Mouse (Mus musculus) kidney, adult 2 months (tissue): Measurements from ENCODE around the gene Wnt10b. TPM values are rescaled to one million over a fixed set of nuclear protein-coding genes. Genes with fewer than 3 reads are reported as not detected.

ENCODE experiments used
- DNase-seq: peaks from one replicate; pipeline ENCODE4 v3.0.0; 2021
- H3K27ac ChIP-seq: fragments of 200-500 bp; 2 replicates; pipeline ENCODE4 v1.5.1; 2012; ENCODE audit warnings: low read depth, low read length, control low read depth, inconsistent platforms; ENCODE audit not compliant: insufficient read depth
- H3K27me3 ChIP-seq: fragments of 200-500 bp; replicated peaks from 2 replicates; pipeline ENCODE4 v1.6.1; 2012; ENCODE audit warnings: mild to moderate bottlenecking, moderate library complexity, low read length, inconsistent platforms; ENCODE audit not compliant: control insufficient read depth, insufficient read depth
- H3K36me3 ChIP-seq: fragments of 200-500 bp; 2 replicates; pipeline ENCODE4 v1.6.1; 2012; ENCODE audit warnings: mild to moderate bottlenecking, moderate library complexity, low read length, inconsistent platforms; ENCODE audit not compliant: control insufficient read depth, insufficient read depth
- H3K4me1 ChIP-seq: fragments of 200-500 bp; 2 replicates; pipeline ENCODE4 v1.6.1; 2011; ENCODE audit warnings: low read length; ENCODE audit not compliant: control insufficient read depth, insufficient read depth
- H3K4me3 ChIP-seq: fragments of 200-500 bp; 2 replicates; pipeline ENCODE4 v1.5.1; 2011; ENCODE audit warnings: mild to moderate bottlenecking, low read depth, low read length, control low read depth; ENCODE audit not compliant: insufficient read depth
- CTCF ChIP-seq: fragments of 200-500 bp; conservative IDR thresholded peaks from 2 replicates; pipeline ENCODE4 v1.5.1; 2011; ENCODE audit warnings: low read depth, mild to moderate bottlenecking, control low read depth, low read length, moderate library complexity, mixed read lengths; ENCODE audit not compliant: insufficient read depth, insufficient read length
- POLR2A ChIP-seq: fragments of 200-500 bp; IDR thresholded peaks from one replicate; pipeline ENCODE4 v1.6.1; 2011; ENCODE audit warnings: low read depth, low read length, control low read depth
- WGBS: fragments of 180-500 bp; shearing (Covaris S2); methylation state at CpG from one replicate; pipeline ENCODE4 v1.1.7; 2018; 5-methylcytosine and 5-hydroxymethylcytosine counted together
- polyA plus RNA-seq: library from polyadenylated mRNA; depleted of rRNA; stranded (reverse); fragments of >200 nt; gene quantifications from 2 replicates; pipeline ENCODE4 v1.2.3, GENCODE M21; 2012; rRNA removed

The Wnt10b gene
- polyA plus RNA-seq, 1 experiment: 0.25 TPM

DNA sequence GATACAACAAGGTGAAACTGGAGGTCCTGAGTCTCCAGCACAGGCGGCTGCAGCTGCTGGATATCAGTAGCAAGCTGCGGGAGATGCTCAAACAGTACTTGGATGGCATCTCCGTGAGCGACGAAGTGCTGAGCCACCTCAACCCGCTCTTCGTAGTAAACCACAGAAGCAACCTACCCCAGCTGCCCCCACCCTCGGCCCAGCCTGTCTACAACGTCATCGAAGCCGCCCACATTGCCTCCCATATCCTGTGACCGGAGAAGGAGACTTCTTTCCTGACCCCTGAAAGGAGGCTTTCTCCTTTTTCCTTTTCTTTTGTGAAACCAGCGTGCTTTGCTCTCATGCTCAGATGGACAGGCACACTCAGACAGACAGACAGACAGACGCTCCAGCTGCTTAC is 55.1 kb downstream of the Wnt10b start:
- H3K4me3 ChIP-seq: peak overlapping the region; percentile 16; the same call in 1 of the 2 replicates
- H3K36me3 ChIP-seq: no peaks in the 10 kb centered on the region
- 41% methylated on average over 14 of the region's 14 CpGs for whole genome bisulfite sequencing
- H3K27ac ChIP-seq: no peak overlapping the region
- no peaks in the 10 kb centered on the region for H3K4me1 ChIP-seq
- no peaks in the 10 kb centered on the region for H3K27me3 ChIP-seq
- peak; percentile 25 for DNase-seq
- TF ChIP-seq POLR2A (no peak), CTCF (no peak)

- H3K27me3 ChIP-seq: no peaks in the 10 kb centered on the region
- WGBS: 80% methylated on average over 8 of the region's 8 CpGs
- no peak overlapping the region for H3K27ac ChIP-seq
- no peak for DNase-seq
- H3K4me1 ChIP-seq: no peaks in the 10 kb centered on the region
- no peaks in the 10 kb centered on the region for H3K36me3 ChIP-seq
- H3K4me3 ChIP-seq: no peak overlapping the region
- no peak for TF ChIP-seq POLR2A
- no peak for TF ChIP-seq CTCF
Measured at GRCm38 (mm10) chr15:98722191-98722590, 55.8 kb downstream of the Wnt10b start.

Other genes starting within 250 kb of the Wnt10b start
- gene Kansl2, start 243.9 kb downstream of the Wnt10b start, polyA plus RNA-seq: 32.0 and 33.1 TPM in 2 replicates
- gene Ccnt1, start 207.2 kb downstream of the Wnt10b start, polyA plus RNA-seq: 10.0 and 11.0 TPM in 2 replicates
- 1.0 and 1.1 TPM in 2 replicates for gene 4930415O20Rik, start 207.1 kb downstream of the Wnt10b start, polyA plus RNA-seq
- gene Adcy6, start 168.1 kb downstream of the Wnt10b start, polyA plus RNA-seq: 98.7 and 104 TPM in 2 replicates
- gene Cacnb3, start 147.3 kb downstream of the Wnt10b start, polyA plus RNA-seq: 20.2 and 21.7 TPM in 2 replicates
- gene Ddx23, start 115.3 kb downstream of the Wnt10b start, polyA plus RNA-seq: 23.8 and 24.4 TPM in 2 replicates
- gene Rnd1, start 100.7 kb downstream of the Wnt10b start, polyA plus RNA-seq: 2.2 and 2.8 TPM in 2 replicates
- 0.42 and 0.60 TPM in 2 replicates for gene Ccdc65, start 69.9 kb downstream of the Wnt10b start, polyA plus RNA-seq
- gene Fkbp11, start 50.0 kb downstream of the Wnt10b start, polyA plus RNA-seq: 9.3 and 10.1 TPM in 2 replicates
- gene Arf3, start 14.9 kb downstream of the Wnt10b start, polyA plus RNA-seq: 114 and 143 TPM in 2 replicates
- gene Wnt1, start 11.7 kb upstream of the Wnt10b start, polyA plus RNA-seq: 0.04 TPM in 1 of 2 replicates, not detected in the other
- gene Ddn, start 31.3 kb upstream of the Wnt10b start, polyA plus RNA-seq: 12.1 and 12.3 TPM in 2 replicates
- gene Prkag1, start 53.4 kb upstream of the Wnt10b start, polyA plus RNA-seq: 68.9 and 72.7 TPM in 2 replicates
- 18.8 and 20.8 TPM in 2 replicates for gene Kmt2d, start 93.1 kb upstream of the Wnt10b start, polyA plus RNA-seq
- gene Rhebl1, start 116.4 kb upstream of the Wnt10b start, polyA plus RNA-seq: 6.4 and 7.1 TPM in 2 replicates
- 1.2 and 1.5 TPM in 2 replicates for gene Dhh, start 120.4 kb upstream of the Wnt10b start, polyA plus RNA-seq
- 36.1 and 50.2 TPM in 2 replicates for gene Lmbr1l, start 140.1 kb upstream of the Wnt10b start, polyA plus RNA-seq
- gene Tuba1b, start 156.4 kb upstream of the Wnt10b start, polyA plus RNA-seq: 488 and 540 TPM in 2 replicates
- gene Gm49450, start 175.4 kb upstream of the Wnt10b start, polyA plus RNA-seq: 12.0 TPM in 1 of 2 replicates, not detected in the other
- 121 and 131 TPM in 2 replicates for gene Tuba1a, start 175.6 kb upstream of the Wnt10b start, polyA plus RNA-seq